Mouse (Mus musculus) forebrain, embryonic 11.5 days (tissue): ENCODE results near the gene Zfp664. TPM values are rescaled to one million over a fixed set of nuclear protein-coding genes. Genes with fewer than 3 reads are reported as not detected.

Source experiments
- ATAC-seq: fragments of 200-750 bp; cut with Nextera tagmentation; replicated peaks from 2 replicates; pipeline ENCODE4 v1.8.0; 2017; ENCODE audit warnings: moderate TSS enrichment; ENCODE audit not compliant: low FRiP score
- DNase-seq: peaks from one replicate; pipeline ENCODE4 v3.0.0-alpha.2; 2017; ENCODE audit warnings: low spot score
- H3K27ac ChIP-seq: fragments of 300-500 bp; sonication (generic); 2 replicates; pipeline ENCODE4 v1.5.1; 2014; ENCODE audit warnings: low read depth, low read length
- H3K27me3 ChIP-seq: fragments of 300-500 bp; sonication (generic); 2 replicates; pipeline ENCODE4 v1.6.1; 2014; ENCODE audit warnings: mild to moderate bottlenecking, low read length, mixed read lengths; ENCODE audit not compliant: control insufficient read depth, insufficient read depth
- H3K36me3 ChIP-seq: fragments of 300-500 bp; sonication (generic); 2 replicates; pipeline ENCODE4 v1.6.1; 2014; ENCODE audit warnings: mild to moderate bottlenecking, low read length, moderate library complexity, mixed read lengths; ENCODE audit not compliant: control insufficient read depth, insufficient read depth
- H3K4me1 ChIP-seq: fragments of 300-500 bp; sonication (generic); replicated peaks from 2 replicates; pipeline ENCODE4 v1.6.1; 2014; ENCODE audit warnings: low read length, mixed read lengths; ENCODE audit not compliant: control insufficient read depth, insufficient read depth
- H3K4me2 ChIP-seq: fragments of 300-500 bp; sonication (generic); 2 replicates; pipeline ENCODE4 v1.6.1; 2014; ENCODE audit warnings: low read depth, mild to moderate bottlenecking, low read length, moderate library complexity, mixed read lengths; ENCODE audit not compliant: severe bottlenecking
- H3K4me3 ChIP-seq: fragments of 300-500 bp; sonication (generic); 2 replicates; pipeline ENCODE4 v1.5.1; 2014; ENCODE audit warnings: low read depth, low read length
- H3K9ac ChIP-seq: fragments of 300-500 bp; sonication (generic); 2 replicates; pipeline ENCODE4 v1.6.1; 2014; ENCODE audit warnings: low read length
- H3K9me3 ChIP-seq: fragments of 300-500 bp; sonication (generic); 2 replicates; pipeline ENCODE4 v1.6.1; 2016; ENCODE audit warnings: low read length, mixed read lengths; ENCODE audit not compliant: control insufficient read depth
- WGBS: fragments of 180-500 bp; shearing (Covaris S2); extraction: QIAGEN DNeasy Blood & Tissue Kit; methylation state at CpG from one replicate; pipeline ENCODE4 v1.1.7; 2014; 5-methylcytosine and 5-hydroxymethylcytosine counted together
- polyA plus RNA-seq: library from polyadenylated mRNA; unstranded; fragments of >200 nt; fragmentation: Nextera tagmentation; extraction: Ambion mirVana; gene quantifications from 2 replicates; pipeline ENCODE4 v1.2.1, GENCODE M21; 2014

Zfp664 gene
- polyA plus RNA-seq, 1 experiment from 2014 or later: 139 TPM

- H3K4me3 ChIP-seq: no peak overlapping the region
- ATAC-seq: no peak
- no peaks in the 10 kb centered on the region for H3K27me3 ChIP-seq
- no peak for DNase-seq
- no peak overlapping the region for H3K27ac ChIP-seq
- H3K4me2 ChIP-seq: no peak overlapping the region
- H3K9ac ChIP-seq: no peak overlapping the region
- H3K36me3 ChIP-seq: no peaks in the 10 kb centered on the region
- peaks cover 6% of the 10 kb centered on the region; the same call in 1 of the 2 replicates for H3K4me1 ChIP-seq
- no peaks in the 10 kb centered on the region for H3K9me3 ChIP-seq
These were observed 58.9 kb downstream of the Zfp664 start for GRCm38 (mm10) chr5:124921410-124921809.

DNA sequence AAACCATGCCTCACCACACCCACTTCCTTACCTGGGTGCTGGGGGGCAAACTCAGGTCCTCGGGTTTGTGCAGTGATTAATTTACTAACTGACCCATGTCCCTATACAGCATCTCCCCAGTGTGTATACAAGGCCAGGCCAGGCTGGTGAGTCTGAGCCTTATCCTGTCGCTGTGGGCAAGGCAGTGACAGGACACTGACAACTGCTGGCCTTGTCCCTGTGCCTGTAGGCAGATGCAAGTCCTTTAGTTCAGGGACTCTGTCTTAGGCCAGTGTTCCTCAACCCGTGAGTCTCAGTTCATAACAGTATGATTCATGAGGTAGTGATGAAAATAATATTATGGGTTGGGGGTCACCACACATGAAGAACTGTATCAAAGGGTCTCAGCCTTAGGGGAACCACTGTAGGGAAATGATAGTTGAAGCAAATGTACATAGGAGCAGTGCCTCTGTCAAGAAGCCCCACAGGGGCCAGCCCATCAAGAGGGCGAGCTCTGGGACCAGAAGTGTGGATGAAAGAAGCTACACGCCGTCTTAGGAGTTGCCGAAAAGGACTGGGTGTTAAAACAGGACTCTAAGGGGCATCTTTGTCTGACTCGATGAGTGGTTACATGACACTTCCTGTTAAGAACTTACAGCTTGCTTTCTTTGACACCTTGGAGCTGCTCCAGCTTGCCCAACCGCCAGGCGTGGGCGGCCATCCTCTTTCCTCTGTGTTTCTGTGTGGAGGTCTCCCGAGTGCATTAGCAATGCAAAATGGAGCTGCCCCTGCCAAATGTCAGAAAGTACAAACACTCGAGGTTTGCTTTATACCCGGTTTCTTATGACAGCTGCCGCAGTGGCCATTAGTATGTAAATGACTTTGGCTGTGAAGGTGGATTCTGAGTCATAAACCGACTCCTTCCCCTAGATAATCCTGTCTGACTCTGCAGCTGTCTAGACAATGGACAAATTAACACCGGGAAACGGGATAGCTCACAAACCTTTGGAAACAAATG lies 60.2 kb downstream of the Zfp664 start:
- no peak overlapping the region for H3K4me2 ChIP-seq
- H3K9me3 ChIP-seq: no peaks in the 10 kb centered on the region
- 46% methylated on average over 18 of the region's 18 CpGs for WGBS
- ATAC-seq: peak; percentile 39; the same call in 1 of the 2 replicates
- H3K9ac ChIP-seq: no peak overlapping the region
- H3K27ac ChIP-seq: peak overlapping the region; percentile 65
- H3K4me3 ChIP-seq: no peak overlapping the region
- no peak for DNase-seq
- H3K36me3 ChIP-seq: no peaks in the 10 kb centered on the region
- H3K4me1 ChIP-seq: peaks cover 6% of the 10 kb centered on the region; the same call in 1 of the 2 replicates
- no peaks in the 10 kb centered on the region for H3K27me3 ChIP-seq

DNA sequence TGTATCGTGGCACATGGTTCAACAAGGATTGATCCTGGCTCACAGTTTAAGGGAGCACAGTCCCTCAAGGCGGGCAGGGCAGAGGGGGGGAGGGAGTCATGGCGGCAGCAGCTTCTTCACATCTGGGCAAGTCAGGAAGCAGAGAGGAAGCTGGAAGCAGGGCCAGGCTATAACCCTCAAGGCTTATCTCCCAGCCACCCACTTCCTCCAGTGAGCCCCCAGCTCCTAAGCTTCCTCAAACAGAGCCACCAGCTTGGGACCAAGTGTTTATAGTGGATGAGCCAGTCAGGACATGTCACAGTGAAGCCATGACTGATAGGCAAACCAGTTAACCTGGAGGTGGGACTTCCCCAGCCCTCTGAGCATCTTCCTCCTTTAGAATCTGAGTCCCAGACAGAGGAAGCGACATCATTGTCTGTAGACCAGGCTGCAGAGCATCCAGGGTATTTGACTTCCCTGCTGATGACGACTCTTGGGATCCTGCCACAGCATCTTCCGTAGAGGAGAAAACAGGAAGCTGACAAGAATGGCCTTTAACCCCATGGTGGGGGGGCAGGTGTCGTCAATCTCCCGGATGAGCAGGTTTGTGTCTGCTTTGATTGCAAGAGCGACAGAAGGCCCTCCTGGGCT lies 67.0 kb downstream of the Zfp664 start:
- Histone ChIP-seq H3K36me3 (no peaks in the 10 kb centered on the region), H3K4me2 (no peak overlapping the region), H3K9me3 (no peaks in the 10 kb centered on the region), H3K4me1 (peaks cover 10% of the 10 kb centered on the region), H3K9ac (no peak overlapping the region), H3K27ac (no peak overlapping the region), H3K4me3 (no peak overlapping the region), H3K27me3 (no peaks in the 10 kb centered on the region)
- no peak for DNase-seq
- no peak for ATAC-seq
- WGBS: 82% methylated on average over 9 of the region's 9 CpGs

DNA sequence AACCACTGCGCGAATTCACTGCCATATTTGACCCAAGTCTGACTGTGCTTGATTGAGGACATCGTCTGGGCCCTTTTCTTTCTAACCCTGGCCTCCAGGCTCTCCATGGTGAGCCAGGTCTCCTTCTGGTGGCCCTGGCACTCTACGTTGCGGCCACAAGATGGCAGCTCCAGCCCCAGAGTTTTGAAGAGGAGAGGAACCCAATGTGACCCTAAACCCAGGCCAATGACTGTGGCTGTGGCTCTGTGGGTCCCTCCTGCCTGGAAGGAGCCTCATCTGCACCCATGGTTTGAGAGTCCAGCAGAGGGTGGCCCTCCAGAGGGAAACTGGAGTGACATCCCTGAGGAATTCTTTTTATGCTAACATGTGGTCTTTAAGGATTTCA lies 67.6 kb downstream of the Zfp664 start:
- Histone ChIP-seq H3K27ac (no peak overlapping the region), H3K4me2 (no peak overlapping the region), H3K9ac (no peak overlapping the region), H3K4me1 (peaks cover 10% of the 10 kb centered on the region), H3K4me3 (no peak overlapping the region), H3K9me3 (no peaks in the 10 kb centered on the region), H3K36me3 (no peaks in the 10 kb centered on the region), H3K27me3 (no peaks in the 10 kb centered on the region)
- DNase-seq (no peak), ATAC-seq (no peak)
- WGBS: 35% methylated on average over 5 of the region's 5 CpGs

DNA sequence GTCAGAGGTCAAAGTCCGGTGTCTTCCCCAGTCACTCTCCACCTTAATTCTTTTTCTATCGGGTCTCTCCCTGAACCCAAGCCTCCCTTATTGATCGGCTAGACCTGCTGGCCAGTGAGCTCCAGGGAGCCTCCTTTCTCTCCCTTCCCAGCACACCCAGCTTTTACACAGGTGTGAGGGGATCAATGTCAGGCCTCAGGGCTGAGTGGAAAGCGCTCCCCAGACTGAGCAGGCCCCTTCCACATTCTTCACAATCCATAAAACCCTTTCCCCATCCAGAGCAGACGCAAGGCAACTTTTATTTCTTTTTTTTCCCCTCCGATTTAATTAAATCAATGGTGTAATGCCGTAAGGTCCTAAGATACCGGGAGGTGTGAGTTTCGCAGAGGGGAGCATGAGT lies 68.1 kb downstream of the Zfp664 start:
- Histone ChIP-seq H3K36me3 (no peaks in the 10 kb centered on the region), H3K9ac (peak overlapping the region; percentile 45; the same call in 1 of the 2 replicates), H3K27me3 (no peaks in the 10 kb centered on the region), H3K4me3 (no peak overlapping the region), H3K9me3 (no peaks in the 10 kb centered on the region), H3K4me1 (peaks cover 10% of the 10 kb centered on the region), H3K27ac (peak overlapping the region; percentile 70), H3K4me2 (peak overlapping the region; percentile 24; the same call in 1 of the 2 replicates)
- ATAC-seq (peak; percentile 6; the same call in 1 of the 2 replicates), DNase-seq (no peak)
- WGBS: 6% methylated on average over 9 of the region's 9 CpGs

DNA sequence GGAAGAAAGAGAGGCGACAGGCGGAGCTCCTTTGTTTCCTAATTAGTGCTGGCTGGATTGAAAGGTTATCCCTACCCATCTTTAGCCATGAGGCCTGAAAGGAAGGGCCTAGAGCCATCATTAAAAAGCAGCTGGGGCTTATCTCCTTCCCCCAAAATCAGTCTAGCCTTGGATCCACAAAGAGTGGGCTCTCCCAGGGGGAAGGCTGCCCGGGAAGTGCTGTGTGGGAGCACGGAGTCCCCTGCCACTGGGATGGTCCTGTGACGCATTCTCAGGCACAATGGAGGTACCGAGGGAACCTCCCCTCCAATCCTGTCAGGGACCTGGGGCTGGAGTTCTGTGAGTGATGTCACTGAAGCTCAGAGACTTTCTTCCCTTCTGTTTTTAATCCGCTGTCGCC lies 68.6 kb downstream of the Zfp664 start:
- ATAC-seq (peak; percentile 80; the same call in 1 of the 2 replicates), DNase-seq (peak; percentile 77)
- H3K9me3 ChIP-seq: no peaks in the 10 kb centered on the region
- H3K36me3 ChIP-seq: no peaks in the 10 kb centered on the region
- H3K27me3 ChIP-seq: no peaks in the 10 kb centered on the region
- no peak overlapping the region; the same call in 1 of the 2 replicates for H3K4me3 ChIP-seq
- peak overlapping the region; percentile 24; the same call in 1 of the 2 replicates for H3K4me2 ChIP-seq
- H3K4me1 ChIP-seq: peaks cover 10% of the 10 kb centered on the region
- WGBS: 5% methylated on average over 8 of the region's 8 CpGs
- peak overlapping the region; percentile 70 for H3K27ac ChIP-seq
- H3K9ac ChIP-seq: peak overlapping the region; percentile 45; the same call in 1 of the 2 replicates

DNA sequence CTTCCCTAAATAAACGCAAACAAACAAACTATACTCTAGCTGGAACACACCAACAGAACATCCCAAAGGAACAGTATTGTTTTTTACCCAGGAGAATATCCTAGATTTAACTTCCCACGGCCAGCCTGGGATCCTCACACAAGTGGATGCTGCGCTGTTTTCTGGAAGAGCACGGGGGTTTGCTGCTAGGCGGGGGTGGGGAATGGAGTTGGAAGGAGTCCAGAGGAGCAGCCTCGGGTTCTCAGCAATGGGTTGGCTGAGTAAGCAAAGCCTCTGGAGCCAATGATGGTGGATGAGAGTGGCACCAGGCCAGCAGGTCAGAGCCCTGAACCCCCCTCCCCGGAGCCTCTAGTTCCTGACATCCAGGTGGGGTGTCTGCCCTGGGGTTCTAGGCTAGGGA lies 72.1 kb downstream of the Zfp664 start:
- Histone ChIP-seq H3K9me3 (no peaks in the 10 kb centered on the region), H3K27ac (no peak overlapping the region), H3K4me1 (peaks cover 10% of the 10 kb centered on the region), H3K27me3 (no peaks in the 10 kb centered on the region), H3K4me3 (no peak overlapping the region), H3K36me3 (no peaks in the 10 kb centered on the region), H3K9ac (no peak overlapping the region), H3K4me2 (no peak overlapping the region)
- ATAC-seq: no peak
- 79% methylated on average over 7 of the region's 7 CpGs for WGBS
- no peak for DNase-seq

- no peaks in the 10 kb centered on the region for H3K36me3 ChIP-seq
- no peak overlapping the region for H3K4me3 ChIP-seq
- H3K4me1 ChIP-seq: no peaks in the 10 kb centered on the region
- H3K4me2 ChIP-seq: no peak overlapping the region
- H3K9me3 ChIP-seq: no peaks in the 10 kb centered on the region; the same call in 1 of the 2 replicates
- WGBS: 77% methylated on average over 12 of the region's 12 CpGs
- DNase-seq (no peak), ATAC-seq (0 out of 2 replicates have a peak, but pooled peaks have one; percentile 33)
- no peak overlapping the region for H3K27ac ChIP-seq
- H3K9ac ChIP-seq: no peak overlapping the region
- no peaks in the 10 kb centered on the region for H3K27me3 ChIP-seq
These were observed 80.8 kb downstream of the Zfp664 start for GRCm38 (mm10) chr5:124943181-124943792.
